Mouse (Mus musculus) kidney, adult 2 months (tissue): ENCODE measurements around the gene Ak2.

ENCODE experiments used
- CTCF ChIP-seq: fragments of 200-500 bp; conservative IDR thresholded peaks from 2 replicates; pipeline ENCODE4 v1.5.1; 2011; ENCODE audit warnings: low read depth, mild to moderate bottlenecking, control low read depth, low read length, moderate library complexity, mixed read lengths; ENCODE audit not compliant: insufficient read depth, insufficient read length
- POLR2A ChIP-seq: fragments of 200-500 bp; IDR thresholded peaks from one replicate; pipeline ENCODE4 v1.6.1; 2011; ENCODE audit warnings: low read depth, low read length, control low read depth

GRCm38 (mm10) chr4:129019788-129020187, 28.0 kb downstream of the Ak2 start:
- TF ChIP-seq POLR2A (no peak), CTCF (no peak)
